Mouse (Mus musculus): ENCODE results near the gene Tmem100.
A peak's percentile ranks its signal among the peaks of the same experiment; 100 is the strongest.

The Tmem100 gene

GRCm38 (mm10) chr11:90062657-90063056 lies 32.5 kb downstream of the Tmem100 start:
- DNase-seq (ENCODE audit: low spot score), result no peak

- peak; percentile 37 for DNase-seq (ENCODE audit: low spot score)
These were observed 36.5 kb downstream of the Tmem100 start for GRCm38 (mm10) chr11:90066405-90067250.

- peak; percentile 30 for DNase-seq (ENCODE audit: low spot score)
These were observed 41.6 kb downstream of the Tmem100 start for GRCm38 (mm10) chr11:90071747-90072146.

- no peak for DNase-seq (ENCODE audit: low spot score)
These were observed 43.1 kb downstream of the Tmem100 start for GRCm38 (mm10) chr11:90073201-90073600.

GRCm38 (mm10) chr11:90076666-90077065 lies 46.5 kb downstream of the Tmem100 start:
- no peak for DNase-seq (ENCODE audit: low spot score)

- no peak for DNase-seq (ENCODE audit: low spot score)
These were observed 50.6 kb downstream of the Tmem100 start for GRCm38 (mm10) chr11:90080678-90081267.

GRCm38 (mm10) chr11:90081820-90082596 lies 51.9 kb downstream of the Tmem100 start:
- no peak for DNase-seq (ENCODE audit: low spot score)

GRCm38 (mm10) chr11:90083042-90083441 lies 52.9 kb downstream of the Tmem100 start:
- no peak for DNase-seq (ENCODE audit: low spot score)

- DNase-seq (ENCODE audit: low spot score), result no peak
These were observed 54.0 kb downstream of the Tmem100 start for GRCm38 (mm10) chr11:90084166-90084565.

All from embryo, embryonic 10.5 days (tissue).